Mouse (Mus musculus) yolk sac, embryonic 10.5 days (tissue): ENCODE measurements at regions not wholly inside any gene's neighbourhood (a gene's known extent, or its start where the extent isn't known, plus 50 kb on each side); places are given as distances from the start of the nearest gene placed in this dataset.

Experiments used
- DNase-seq: peaks from one replicate; pipeline ENCODE4 v3.0.0-alpha.2; 2017; ENCODE audit warnings: low spot score

DNA sequence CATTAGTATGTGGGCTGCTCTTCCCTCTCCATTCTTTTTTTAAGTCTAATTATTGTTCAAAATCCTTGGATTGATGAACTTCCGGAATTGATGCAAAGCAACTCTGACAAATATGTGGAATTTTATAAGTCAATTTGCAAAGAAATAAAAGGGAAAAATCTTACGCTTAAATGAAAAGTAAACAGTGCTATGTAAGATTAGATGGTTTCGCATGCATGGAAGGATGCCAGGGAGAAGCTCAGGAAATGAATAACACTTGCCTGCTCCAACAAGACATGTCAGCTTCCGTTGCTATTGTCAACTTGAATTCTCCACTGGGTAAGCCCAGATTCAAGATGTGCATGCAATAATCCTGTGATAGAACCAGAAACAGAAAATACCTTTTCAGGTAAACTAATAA is 357.2 kb upstream of the Actbl2 start:
- DNase-seq: no peak

DNA sequence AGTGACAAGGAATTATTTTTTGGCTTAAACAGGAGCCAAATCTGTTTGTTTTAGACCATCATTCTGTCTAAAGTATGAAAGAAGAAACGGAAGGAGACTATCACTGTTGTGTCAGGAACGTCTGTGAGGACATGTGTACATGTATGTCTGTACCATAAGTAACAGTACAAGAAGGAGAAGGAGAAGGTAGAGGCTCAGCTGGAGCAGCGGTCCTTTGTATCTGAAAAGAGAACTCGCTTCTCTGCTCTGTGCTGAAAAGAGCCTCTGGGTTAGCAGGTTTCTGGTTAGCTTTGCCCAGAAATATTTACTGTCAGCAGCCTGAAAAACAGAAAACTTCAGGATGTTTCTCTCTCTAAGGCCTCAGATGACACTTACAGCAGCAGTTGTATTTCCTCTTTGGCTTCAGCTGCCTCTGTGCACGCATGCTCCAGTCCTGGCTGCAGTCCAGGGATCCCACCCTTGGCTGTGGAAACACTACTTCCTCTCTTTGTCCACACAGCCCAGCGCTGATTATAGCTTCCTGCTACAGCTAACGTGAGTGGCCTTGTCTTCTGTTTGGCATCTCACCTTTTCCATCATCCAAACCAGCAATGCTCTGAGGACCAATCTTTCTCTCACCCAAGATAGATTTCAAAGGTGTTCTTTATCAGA is 351.7 kb upstream of the Actbl2 start:
- DNase-seq: peak; percentile 51

DNA sequence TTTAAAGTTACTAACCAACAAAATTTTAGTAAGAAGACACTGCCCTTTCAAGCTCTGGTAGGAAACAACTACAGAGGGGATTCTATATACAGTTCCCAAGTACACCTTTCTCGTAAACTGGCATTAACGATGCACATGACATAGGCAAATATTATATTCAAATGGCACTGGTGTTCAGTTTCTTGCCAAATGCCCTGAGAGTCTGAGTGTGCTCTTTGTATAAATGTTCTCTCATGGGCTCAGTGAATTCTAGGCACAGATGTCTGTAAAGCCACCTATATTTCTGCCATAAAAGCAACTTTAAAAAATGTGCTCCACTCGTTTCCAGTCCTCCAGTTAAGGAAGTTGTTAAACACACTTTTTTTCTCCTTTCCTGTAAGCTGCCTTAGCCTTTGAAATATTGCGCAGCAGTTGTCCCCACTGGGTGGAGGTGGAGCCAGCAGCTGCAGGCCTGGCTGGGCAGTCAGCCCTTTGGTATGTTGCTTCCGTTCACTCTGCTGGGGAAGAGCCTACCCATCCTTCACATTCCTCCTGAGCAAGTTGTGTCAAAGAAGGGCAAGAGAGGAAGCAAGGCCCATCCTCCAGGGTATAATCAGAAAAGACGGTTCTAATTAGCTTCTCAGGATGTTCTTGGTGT is 347.4 kb upstream of the Actbl2 start:
- DNase-seq: peak; percentile 44

DNA sequence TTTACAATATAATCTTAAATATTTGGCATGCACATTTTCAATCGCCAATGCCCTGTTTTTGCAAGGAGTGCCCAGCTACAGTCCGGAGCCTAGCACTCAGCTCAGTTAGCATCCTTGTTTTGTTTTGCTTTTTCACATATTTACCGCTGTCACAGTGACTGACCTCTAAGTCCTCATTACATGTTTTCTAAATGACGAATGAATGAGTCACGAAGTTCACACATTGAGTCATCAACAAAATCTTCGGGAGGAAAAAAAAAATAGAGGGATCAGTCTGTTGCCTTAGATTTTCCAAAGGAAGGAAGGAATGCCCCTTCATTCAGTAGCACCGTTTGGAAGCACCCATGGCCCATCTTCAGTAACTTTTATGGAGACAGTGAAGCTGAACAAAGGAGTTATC is 342.9 kb upstream of the Actbl2 start:
- DNase-seq: no peak

DNA sequence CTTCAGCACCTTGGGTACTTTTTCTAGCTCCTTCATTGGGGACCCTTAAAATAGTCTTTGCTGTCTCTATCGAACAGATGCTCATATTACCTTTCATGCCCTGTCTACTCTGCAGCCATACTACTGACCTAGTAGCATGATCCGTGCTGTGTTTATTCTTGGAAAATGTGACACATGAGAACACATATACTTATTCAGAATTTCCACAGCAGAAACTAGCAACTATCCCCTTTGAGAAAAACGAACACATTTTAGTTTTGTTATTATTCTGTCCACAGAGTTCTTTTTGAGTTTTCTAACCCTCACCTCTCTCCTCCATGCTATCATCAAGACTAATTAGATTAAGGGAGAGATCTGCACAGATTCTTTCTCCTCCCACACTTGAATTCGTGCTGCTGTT is 341.6 kb upstream of the Actbl2 start:
- DNase-seq: no peak

DNA sequence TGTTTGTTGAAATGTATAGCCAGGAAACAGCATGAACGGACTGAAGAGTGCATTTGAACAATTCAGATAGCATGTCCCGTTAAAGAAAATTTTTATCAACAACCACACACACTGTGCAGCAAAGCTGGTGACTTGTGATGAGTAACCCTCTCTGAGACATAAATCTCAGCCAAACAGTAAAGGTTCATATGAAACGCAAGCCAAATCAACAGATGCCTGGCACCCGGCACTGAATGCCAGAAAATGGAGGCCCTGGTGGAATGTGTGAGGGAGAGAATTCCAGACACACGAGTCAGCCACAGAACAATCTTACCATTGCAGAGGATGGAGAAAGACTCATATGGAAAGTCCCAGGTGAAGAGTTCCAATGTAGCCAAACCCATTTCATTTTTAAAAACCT is 341.1 kb upstream of the Actbl2 start:
- no peak for DNase-seq

DNA sequence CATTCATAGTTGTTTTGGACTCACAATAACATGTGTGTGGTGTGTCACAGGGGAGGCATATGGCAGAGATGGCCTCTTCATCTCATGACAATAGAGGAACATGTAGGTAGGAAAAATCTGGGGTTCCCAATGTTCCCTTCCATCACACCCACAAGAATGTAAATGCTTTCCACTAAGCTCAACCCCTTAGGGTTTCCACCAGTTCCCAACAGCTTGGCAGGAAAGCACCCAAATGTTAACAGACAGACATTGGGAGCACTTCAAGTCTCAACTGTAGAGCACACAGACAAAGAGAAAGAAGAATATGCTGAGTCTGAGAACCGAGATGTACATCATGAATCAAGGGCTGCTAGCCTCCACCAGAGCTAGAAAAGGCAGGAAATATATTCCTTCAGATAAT is 339.7 kb upstream of the Actbl2 start:
- no peak for DNase-seq

DNA sequence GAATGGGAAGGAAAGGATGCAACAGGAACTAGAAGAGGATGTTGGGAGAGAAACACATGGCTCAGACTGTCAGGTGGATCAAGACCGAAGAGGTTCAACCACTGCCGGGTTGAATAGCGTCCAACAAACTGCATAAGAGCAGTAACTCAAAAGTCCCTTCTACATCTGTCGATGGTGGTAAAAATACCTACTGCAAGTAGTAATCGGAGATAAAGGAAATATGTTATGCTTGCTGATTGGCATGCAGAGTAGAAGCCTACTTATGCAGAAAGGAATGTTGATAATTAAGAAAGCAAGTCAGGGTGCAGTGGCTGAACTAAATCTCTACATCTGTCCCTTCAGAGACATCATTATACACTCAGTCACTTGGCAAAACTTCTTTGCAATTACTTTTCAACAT is 330.9 kb upstream of the Actbl2 start:
- no peak for DNase-seq

DNA sequence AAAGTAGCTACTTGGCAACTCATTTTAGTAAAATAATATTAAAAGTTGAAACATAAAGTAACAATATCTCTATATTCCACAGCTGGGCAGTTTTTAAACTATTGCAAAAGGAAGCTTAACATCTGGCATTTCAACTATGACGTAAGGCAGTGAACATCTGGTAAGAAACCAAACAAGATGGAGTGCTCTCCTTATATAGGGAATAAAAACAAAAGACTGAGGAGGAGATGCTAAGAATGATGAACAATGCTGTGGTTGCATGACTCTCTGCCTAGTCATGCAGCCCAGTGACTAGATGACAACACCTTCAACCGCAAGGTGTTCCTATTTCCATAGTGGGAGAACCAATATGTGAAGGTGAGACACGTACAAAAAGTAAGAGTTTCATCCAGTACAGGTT is 329.9 kb upstream of the Actbl2 start:
- DNase-seq: no peak

DNA sequence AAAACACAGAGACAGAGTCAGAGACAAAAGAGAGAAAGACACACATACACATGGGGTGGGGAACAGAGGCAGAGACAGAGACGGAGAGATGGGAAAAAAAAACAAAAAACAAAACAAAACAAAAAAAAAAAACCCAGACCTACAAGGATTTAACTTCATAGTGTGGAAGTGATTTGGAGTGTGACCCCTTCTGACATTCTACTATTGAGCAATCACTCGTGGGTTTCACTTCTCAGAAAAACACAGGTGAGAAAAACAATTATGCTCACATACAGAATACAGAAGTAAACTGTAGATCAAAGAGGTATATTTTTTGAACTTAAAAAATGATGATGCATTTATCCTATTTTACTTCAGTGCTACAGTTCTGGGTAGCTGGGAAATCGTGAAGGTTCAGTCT is 326.7 kb upstream of the Actbl2 start:
- DNase-seq: no peak

DNA sequence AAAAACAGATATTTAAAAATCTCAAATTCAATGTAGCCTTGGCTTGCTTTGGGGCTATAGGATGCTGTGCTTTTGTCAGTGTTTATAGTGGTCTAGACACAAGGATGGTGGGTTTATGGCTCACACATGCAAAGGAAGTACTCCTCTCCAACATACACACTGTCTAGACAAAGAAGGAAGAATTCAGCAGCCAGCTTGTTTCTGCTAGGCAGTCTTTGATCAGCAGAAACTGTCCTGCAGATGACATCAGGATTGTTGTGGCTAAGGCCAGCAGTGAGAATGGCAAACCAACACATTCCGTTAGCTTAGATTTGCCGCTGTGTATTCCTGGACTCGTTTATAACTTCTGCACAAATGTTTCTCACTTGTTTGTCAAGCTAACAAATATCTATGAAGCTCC is 325.9 kb upstream of the Actbl2 start:
- DNase-seq: no peak

DNA sequence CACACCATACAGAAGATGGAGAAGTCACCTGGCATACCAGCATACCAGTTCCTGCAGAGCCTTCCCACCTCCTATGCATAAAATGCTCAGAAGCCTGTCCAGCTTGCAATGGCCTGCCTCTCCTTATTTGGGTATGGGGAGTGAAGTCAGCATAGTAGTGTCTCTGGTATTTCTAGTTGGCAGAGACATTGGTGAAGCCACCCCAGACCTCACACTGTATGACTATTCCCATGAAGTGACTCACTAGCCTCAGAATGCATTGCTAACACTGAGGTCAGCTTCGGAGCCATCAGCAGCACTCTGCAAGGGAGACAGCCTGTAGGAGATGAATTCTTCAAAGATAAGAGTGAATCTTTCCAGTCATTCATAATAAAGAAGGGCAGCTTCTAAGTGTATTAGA is 325.2 kb upstream of the Actbl2 start:
- no peak for DNase-seq

DNA sequence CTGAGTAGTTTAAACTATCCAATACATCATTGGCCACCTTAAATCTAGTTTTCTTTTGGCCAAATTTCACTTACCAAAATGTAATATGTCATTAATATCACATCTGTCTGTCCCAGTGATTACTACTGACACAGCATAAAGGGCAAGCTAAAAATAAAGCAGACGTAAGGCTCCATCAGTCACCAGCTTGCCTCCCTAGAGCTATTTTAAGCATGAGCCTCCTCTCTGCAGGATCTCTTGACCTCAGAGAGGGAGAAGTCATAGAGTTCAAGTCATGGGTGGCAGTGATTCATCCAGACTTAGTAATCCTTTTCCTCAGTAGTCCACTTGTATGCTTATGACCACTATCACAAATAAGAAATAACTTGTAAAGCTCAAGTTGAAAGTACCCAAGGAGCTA is 313.2 kb upstream of the Actbl2 start:
- no peak for DNase-seq

DNA sequence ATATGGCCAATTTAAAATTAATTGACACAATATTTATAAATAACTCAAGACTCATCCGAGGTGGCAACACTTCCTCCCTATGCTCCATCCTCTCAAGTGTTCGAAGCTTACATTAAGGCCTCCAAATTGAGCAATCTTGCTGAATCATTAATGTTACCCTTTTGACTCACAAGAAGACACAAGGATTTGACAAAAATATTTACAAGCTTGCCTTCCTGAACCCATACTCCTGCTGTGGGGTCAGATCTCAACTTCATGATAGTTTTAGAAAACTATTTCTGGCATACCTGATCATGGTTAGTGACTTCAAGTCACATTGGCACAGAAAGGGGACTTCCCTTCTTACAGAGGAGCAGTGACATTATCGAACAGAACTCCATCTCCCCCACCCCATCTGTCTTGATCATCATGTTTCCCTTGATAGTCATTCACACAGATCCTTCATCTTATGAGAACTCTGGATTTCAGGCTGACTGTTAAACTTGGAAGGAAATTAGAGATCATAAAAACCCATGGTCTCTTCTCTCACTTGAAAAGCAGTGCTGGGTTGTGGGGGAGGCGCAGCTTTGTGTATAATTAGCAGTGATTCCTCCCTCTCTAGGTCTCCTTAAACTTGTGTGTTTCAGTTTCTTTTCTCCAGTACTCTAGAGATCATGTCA is 311.7 kb upstream of the Actbl2 start:
- DNase-seq: no peak

DNA sequence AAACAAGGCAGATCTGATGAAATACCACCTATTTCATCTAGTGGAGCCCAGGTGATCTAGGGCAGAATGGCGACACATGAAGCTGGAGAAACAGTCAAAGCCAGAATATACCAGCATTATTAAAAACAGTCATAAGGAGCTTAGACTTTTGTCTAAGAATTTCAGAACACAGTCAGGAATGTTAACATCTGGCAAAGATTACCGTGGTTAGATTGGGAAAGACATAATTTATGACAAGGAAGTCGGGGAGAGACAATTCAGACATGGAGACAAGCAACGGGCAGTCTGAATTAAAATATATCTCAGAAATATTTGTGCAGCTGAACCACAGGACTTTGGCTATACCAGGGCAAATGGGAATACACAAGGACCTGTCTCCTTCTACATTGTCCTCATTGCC is 310.8 kb upstream of the Actbl2 start:
- no peak for DNase-seq

DNA sequence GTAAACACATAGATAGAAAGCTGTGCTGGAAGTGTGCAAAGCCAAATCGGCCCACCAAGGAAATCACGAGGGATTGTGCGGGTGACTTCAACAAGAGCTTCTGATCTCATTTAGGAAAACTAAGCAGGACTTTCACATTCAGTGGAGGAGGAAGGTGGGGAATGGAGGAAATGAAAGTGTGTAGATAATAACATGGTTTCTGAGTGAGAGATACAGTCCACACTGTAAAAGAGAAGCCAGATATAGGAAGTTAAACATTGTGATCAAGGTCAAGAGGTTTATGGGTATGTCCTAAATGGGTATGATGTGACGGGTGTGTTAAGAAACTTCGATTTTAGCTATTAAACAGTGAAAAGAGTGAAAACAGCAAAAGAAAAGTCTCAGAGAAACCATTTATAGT is 310.1 kb upstream of the Actbl2 start:
- DNase-seq: no peak

DNA sequence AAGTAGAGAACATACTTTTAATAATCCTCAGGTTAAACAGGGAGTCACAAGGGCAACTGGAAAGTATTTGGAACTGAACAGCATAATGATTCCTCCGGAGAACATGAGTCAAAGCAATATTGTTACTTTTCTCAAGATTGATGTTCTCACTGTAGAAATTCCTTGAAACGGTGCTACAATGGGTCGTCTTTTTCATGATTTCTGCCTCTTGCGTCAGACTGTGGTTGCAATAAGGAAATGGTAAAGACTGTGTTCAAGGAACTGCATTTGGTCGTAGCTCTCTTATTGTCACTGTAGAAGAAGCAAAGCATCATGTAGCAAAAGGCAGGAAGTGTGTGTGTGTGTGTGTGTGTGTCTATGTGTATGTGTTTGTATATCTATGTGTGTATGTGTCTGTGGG is 294.6 kb upstream of the Actbl2 start:
- DNase-seq: no peak

DNA sequence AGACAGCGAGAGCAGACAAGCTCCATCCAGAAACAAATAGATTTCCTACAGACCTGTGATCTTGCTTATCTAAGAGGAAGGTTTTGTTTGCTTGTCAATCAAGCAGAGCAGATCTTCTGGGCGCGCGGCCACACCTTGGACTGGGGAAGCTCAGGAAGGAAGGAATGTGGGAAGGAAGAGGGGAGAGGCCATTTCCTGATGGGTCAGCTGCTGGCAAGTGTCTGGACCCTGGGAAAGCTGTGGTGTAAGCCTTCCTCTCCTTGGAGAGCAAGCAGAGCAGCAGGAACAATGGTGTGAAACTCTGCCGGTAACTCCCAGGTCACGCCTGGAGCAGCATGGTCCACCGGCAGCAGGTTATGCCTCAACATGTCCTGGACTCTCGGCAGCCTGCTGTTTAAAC is 287.7 kb upstream of the Actbl2 start:
- peak; percentile 57 for DNase-seq

DNA sequence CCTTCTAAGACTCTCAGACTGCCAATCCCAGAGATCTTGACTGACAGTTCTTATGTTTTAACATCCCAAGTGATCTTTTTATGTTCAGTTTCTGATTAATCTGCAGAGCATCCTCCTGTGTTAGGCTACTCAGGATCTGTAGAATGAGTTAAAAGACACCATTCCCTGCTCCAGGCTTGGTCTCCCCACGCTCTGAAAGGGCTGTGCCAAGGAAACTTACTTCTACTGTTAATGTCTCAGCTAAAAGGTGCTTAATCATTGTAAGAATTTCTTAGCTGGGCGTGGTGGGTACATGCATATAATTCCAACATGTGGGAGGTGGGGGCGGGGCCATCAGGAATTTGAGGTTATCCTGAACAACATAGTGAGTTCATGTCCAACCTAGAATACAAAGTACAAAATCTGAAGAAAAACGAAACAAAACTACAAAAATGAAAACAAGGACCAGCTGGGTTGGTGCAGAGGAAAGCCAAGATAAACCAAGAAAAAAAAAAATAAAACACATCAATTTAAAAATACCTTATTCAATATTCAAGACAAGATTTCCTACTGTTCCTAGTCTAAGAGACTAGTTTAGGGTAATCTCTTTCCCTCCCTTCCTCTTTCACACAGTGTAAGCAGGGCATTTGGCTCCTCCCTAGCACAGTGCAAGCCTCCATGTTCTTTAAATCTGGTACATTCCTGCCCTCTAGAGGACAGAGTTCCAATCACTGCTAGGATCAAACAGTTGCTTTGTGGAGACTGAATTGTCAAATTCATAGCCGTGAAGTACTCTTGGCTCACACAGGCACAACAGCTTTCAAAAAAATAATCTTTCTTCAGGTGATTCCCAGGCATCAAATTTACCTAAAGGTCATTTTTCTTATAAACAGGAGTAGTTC is 286.9 kb upstream of the Actbl2 start:
- DNase-seq: peak; percentile 49

DNA sequence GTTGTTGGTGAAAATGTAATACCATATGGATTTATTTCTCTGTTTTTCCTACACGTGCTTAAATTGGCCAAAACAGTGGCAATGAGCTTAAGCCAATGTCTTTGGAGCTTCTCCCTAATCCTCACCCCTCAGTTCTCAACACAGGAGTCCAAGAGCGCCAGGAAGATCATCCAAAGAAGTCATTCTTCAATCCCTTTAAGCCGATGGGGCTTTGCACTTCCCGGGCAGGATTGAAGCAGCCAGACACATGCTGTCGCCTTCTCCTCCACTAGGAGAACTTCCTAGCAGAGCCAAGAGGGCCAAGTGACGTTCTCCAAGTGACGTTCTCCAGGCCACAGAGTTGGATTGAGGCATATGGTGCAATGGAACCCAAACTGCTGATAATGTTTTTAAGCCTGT is 286.3 kb upstream of the Actbl2 start:
- DNase-seq: no peak

DNA sequence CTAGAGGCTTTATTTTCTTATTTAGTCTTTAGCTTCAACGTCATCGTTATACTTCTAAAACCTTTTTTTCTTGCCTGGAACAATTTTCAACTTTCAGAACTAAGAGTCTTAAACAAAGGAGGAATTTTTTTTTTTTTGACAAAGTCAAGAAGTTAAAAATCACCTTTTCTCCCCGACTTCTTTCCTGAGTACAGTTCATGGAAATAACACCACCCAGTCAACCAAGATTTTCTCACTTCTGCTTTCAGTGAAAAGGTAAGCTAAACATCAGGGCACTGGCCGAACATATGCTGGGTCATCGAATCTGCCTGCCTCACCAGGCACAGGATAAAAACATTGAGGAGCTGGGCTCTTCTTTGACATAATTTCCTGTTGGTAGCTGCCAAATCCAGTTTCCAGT is 277.4 kb upstream of the Actbl2 start:
- DNase-seq: no peak

DNA sequence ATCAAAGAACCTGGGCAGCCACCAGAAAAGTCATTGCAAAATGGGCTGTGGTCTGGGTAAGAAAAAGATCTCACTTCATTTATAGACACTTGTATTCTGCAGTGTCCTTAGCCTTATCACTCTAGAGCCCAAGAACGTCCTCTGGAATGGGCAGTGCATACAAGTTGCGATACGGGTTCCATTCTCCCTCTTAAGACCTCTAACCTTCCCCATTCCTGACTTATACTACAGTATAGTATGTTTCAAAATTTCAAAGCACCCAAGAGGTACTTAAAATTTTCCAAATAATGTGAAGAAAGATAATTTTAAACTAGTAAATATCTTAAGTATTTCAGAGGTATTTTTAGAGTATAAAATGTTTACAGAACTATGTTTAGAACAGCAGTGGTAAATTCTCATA is 276.8 kb upstream of the Actbl2 start:
- DNase-seq: no peak

DNA sequence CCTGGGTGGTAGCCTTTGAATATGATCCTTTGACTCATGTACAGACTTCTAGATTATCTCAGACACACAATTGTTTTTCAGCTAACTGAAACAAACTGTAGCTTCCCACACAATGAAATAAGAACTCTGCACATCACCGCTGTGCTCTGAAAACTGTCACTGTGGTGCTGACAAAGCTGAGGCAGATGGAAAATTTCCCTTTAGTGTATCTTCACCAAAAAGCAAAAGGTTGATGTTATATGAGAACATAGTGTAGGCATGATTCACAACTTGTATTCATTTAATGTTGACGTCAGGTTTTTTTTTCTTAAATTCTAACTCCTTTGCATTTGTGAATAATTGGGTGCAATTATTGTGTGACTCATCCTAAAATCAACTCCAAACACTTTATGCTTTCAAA is 264.1 kb upstream of the Actbl2 start:
- DNase-seq: no peak
